Mouse (Mus musculus): ENCODE results near the gene Spg11. TPM values are rescaled to one million over a fixed set of nuclear protein-coding genes. Genes with fewer than 3 reads are reported as not detected.
A peak's percentile ranks its signal among the peaks of the same experiment; 100 is the strongest.

The Spg11 gene
- polyA plus RNA-seq, 1 experiment, result 5.8 TPM

DNA sequence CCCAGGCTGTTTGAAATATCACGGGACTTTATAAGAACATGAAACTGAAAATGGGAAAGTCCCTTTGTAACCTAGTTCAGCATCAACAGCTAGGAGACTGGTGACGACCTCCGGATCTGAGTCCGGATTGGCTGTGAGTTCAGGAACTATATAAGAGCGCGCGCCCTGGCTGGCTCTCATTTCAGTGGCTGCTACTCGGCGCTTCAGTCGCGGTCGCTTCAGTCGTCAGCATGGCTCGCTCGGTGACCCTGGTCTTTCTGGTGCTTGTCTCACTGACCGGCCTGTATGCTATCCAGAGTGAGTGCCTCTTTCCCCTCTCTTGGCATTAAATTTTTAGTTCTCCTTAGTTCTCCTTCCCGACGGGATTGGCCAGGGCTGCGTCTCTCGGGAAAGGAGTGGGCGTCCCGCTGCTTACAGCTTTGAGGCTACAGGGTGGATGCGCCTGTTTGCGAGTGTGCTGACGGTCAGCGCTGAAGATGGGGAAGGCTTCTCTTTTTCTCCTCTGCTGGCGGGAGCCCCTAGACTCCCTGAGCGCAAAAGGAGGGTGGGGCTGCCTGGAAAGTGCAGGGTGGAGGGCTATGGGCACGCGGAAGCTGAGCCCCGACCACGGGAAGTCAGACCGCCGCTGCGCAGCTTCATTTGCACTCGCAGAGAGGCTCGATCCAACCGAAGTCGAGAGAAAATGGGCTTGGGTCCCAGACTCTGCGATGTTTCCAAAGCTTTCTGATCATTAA lies 29.5 kb upstream of the Spg11 start, which contains the start of gene B2m:
TSS of gene B2m (plus strand) at position 179 of the 734 bp plus-strand sequence.
- peaks cover 11% of the 10 kb centered on the region for H3K36me3 ChIP-seq (ENCODE audit: control insufficient read depth, insufficient read depth)
- H3K4me2 ChIP-seq (ENCODE audit: low read depth), result peak within 1 kb of the TSS; percentile 93
- peaks cover 39% of the 10 kb centered on the region for H3K79me2 ChIP-seq (ENCODE audit: control insufficient read depth, insufficient read depth)
- no peaks in the 10 kb centered on the region for H3K27me3 ChIP-seq (ENCODE audit: control insufficient read depth, insufficient read depth, insufficient read length)
- H3K4me3 ChIP-seq, result peak within 1 kb of the TSS; percentile 91
- TF ChIP-seq POLR2AphosphoS2 (IDR thresholded peaks at IDR 0.05; ENCODE audit: insufficient read length, low read depth), result peak; percentile 100
- no peak for TF ChIP-seq TCF12 (IDR thresholded peaks at IDR 0.05; ENCODE audit: insufficient read depth, poor library complexity, severe bottlenecking)
- TF ChIP-seq REST (IDR thresholded peaks at IDR 0.05; ENCODE audit: insufficient read depth, insufficient read length), result peak; percentile 3
- peak; percentile 98 for TF ChIP-seq POLR2A (IDR thresholded peaks at IDR 0.05; ENCODE audit: insufficient read length, low read depth)
- peak within 1 kb of the TSS; percentile 93 for H3ac ChIP-seq (ENCODE audit: control insufficient read depth, insufficient read length)

DNA sequence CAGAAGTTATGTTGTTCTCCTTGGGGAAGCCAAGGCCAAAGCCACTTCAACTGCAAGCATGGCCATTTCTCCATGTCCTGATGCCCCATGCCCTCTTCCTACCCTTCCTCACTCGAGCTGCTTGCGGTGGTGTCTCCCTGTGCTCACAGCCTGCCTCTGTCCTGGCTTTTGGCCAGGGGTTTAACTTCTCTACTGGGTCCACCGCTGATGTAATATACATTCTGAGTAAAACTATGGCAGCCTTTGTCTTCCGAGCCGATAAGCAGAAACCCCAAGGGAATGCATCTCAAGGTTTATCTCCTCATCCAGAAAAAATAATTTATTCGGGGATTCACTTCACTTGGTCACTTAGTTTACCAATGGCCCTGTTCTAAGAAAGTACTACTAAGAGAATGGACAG lies 28.5 kb upstream of the Spg11 start:
- H3K36me3 ChIP-seq (ENCODE audit: control insufficient read depth, insufficient read depth), result peaks cover 5% of the 10 kb centered on the region

DNA sequence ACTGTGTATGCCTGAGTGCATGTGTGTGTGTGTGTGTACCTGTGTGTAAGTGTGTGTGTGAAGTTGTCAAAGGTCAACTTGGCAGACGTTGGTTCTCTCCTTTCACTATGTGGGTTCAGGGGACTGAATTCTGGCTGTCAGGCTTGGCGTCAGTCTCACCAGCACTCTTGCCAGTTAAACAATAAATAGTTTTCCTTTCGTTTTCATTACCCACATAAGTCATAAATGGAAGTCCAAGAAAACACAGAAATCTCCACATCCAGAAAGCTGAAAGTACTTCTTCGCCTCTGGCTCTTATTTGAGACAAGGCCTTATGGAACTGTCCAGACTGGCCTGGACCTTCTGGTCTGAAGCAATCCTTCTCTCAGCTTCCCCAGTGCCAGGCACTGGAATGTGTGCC lies 27.6 kb upstream of the Spg11 start:
- TF ChIP-seq MYOG (IDR thresholded peaks at IDR 0.05; ENCODE audit: control insufficient read depth in 1 of 3, insufficient read depth in 1 of 3, insufficient read length in 2 of 3, low read depth in 2 of 3) (no peak), MAX (IDR thresholded peaks at IDR 0.05; ENCODE audit: low read depth) (no peak), TCF3 (IDR thresholded peaks at IDR 0.05; ENCODE audit: insufficient read length, low read depth) (no peak)
- no peaks in the 10 kb centered on the region for H3K27me3 ChIP-seq (ENCODE audit: control insufficient read depth, insufficient read depth, insufficient read length)
- no peaks in the 10 kb centered on the region for H3K36me3 ChIP-seq (ENCODE audit: control insufficient read depth, insufficient read depth)
- H3K4me3 ChIP-seq, result no peak overlapping the region
- peak overlapping the region; percentile 34 for H3K4me2 ChIP-seq (ENCODE audit: low read depth)
- peaks cover 31% of the 10 kb centered on the region for H3K79me2 ChIP-seq (ENCODE audit: control insufficient read depth, insufficient read depth)
- no peak overlapping the region for H3ac ChIP-seq (ENCODE audit: control insufficient read depth, insufficient read length)

More for the DNA sequence above, 28.5 kb upstream of the Spg11 start:
- H3ac ChIP-seq (ENCODE audit: control insufficient read depth, insufficient read length), result no peak overlapping the region
- H3K27me3 ChIP-seq (ENCODE audit: control insufficient read depth, insufficient read depth, insufficient read length), result no peaks in the 10 kb centered on the region
- peak overlapping the region; percentile 80 for H3K4me2 ChIP-seq (ENCODE audit: low read depth)
- TF ChIP-seq MYOG (IDR thresholded peaks at IDR 0.05; ENCODE audit: control insufficient read depth in 1 of 3, insufficient read depth in 1 of 3, insufficient read length in 2 of 3, low read depth in 2 of 3), result no peak
- peaks cover 39% of the 10 kb centered on the region for H3K79me2 ChIP-seq (ENCODE audit: control insufficient read depth, insufficient read depth)
- H3K4me3 ChIP-seq, result peak overlapping the region; percentile 91

DNA sequence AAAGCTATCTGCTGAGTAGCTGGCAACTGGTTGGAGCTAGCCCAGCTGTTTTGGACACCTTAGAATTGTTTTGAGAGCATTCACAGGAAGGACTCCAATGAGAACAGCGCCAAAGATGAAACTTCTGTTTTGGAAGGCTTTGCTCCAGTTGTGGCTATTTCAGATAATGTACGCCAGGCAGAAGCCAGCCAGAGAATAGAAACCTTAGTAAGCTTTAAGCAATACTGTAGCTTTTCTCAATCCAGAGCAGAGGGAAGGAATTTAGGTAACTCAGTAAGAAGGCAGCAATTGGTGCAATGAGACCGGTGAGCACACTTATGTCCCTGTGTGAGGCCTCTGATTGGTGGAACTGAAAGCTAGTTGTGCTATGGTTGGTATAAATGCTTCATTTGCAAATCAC lies 24.9 kb upstream of the Spg11 start:
- no peak overlapping the region for H3ac ChIP-seq (ENCODE audit: control insufficient read depth, insufficient read length)
- H3K4me3 ChIP-seq, result no peak overlapping the region
- peaks cover 5% of the 10 kb centered on the region for H3K79me2 ChIP-seq (ENCODE audit: control insufficient read depth, insufficient read depth)
- TF ChIP-seq E2F4 (IDR thresholded peaks at IDR 0.05; ENCODE audit: insufficient read depth) (no peak), POLR2A (IDR thresholded peaks at IDR 0.05; ENCODE audit: insufficient read length, low read depth) (no peak), REST (IDR thresholded peaks at IDR 0.05; ENCODE audit: insufficient read depth, insufficient read length) (no peak), CEBPB (IDR thresholded peaks at IDR 0.05; ENCODE audit: insufficient read depth, poor library complexity, severe bottlenecking) (no peak), USF1 (IDR thresholded peaks at IDR 0.05; ENCODE audit: low read depth) (no peak), POLR2AphosphoS2 (IDR thresholded peaks at IDR 0.05; ENCODE audit: insufficient read length, low read depth) (no peak), SRF (IDR thresholded peaks at IDR 0.05; ENCODE audit: control insufficient read depth, insufficient read length, low read depth) (no peak), TCF12 (IDR thresholded peaks at IDR 0.05; ENCODE audit: insufficient read depth, poor library complexity, severe bottlenecking) (no peak), MYOG (IDR thresholded peaks at IDR 0.05; ENCODE audit: control insufficient read depth in 1 of 3, insufficient read depth in 1 of 3, insufficient read length in 2 of 3, low read depth in 2 of 3) (no peak), TCF3 (IDR thresholded peaks at IDR 0.05; ENCODE audit: insufficient read length, low read depth) (no peak), MYOD1 (IDR thresholded peaks at IDR 0.05; ENCODE audit: control insufficient read depth in 1 of 3, insufficient read length in 2 of 3, low read depth in 2 of 3) (no peak), MAX (IDR thresholded peaks at IDR 0.05; ENCODE audit: low read depth) (no peak)
- no peak overlapping the region for H3K4me2 ChIP-seq (ENCODE audit: low read depth)
- no peaks in the 10 kb centered on the region for H3K27me3 ChIP-seq (ENCODE audit: control insufficient read depth, insufficient read depth, insufficient read length)
- H3K36me3 ChIP-seq (ENCODE audit: control insufficient read depth, insufficient read depth), result no peaks in the 10 kb centered on the region

DNA sequence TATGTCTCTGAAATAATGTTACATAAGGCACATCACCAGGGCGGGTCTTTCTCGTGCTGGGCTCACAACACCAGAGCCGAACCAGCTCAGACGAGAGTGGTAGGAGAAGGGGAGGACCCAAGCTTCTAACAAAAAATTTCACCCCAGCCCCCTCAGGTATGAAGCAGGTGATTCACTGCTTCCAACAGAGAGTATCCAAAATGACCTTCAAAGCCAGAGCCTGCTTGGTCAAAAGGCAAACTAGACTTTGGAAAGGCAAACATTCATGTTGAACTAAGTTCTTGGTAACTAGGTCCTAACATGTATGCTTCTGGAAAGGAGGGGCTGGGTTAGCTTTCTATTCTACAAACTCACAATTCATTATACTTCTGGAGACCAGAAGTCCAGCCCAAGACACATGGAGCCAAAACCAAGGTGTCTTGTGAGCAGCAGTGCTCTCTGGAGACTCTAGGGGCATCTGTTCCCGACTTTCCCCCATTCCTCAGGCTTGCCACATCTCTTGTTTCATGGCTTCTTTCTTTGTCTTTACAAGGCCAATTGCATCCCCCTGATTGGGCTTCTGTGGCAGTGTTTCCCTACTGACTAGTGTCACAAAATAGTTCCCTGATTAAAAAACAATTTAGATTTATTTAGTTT lies 23.3 kb upstream of the Spg11 start:
- no peak overlapping the region for H3ac ChIP-seq (ENCODE audit: control insufficient read depth, insufficient read length)
- H3K27me3 ChIP-seq (ENCODE audit: control insufficient read depth, insufficient read depth, insufficient read length), result no peaks in the 10 kb centered on the region
- no peak overlapping the region for H3K4me2 ChIP-seq (ENCODE audit: low read depth)
- H3K4me3 ChIP-seq, result no peak overlapping the region
- TF ChIP-seq MAX (IDR thresholded peaks at IDR 0.05; ENCODE audit: low read depth), result no peak
- no peak for TF ChIP-seq CEBPB (IDR thresholded peaks at IDR 0.05; ENCODE audit: insufficient read depth, poor library complexity, severe bottlenecking)
- no peak for TF ChIP-seq POLR2AphosphoS2 (IDR thresholded peaks at IDR 0.05; ENCODE audit: insufficient read length, low read depth)
- TF ChIP-seq MYOD1 (IDR thresholded peaks at IDR 0.05; ENCODE audit: control insufficient read depth in 1 of 3, insufficient read length in 2 of 3, low read depth in 2 of 3), result no peak
- no peak for TF ChIP-seq SRF (IDR thresholded peaks at IDR 0.05; ENCODE audit: control insufficient read depth, insufficient read length, low read depth)
- TF ChIP-seq MYOG (IDR thresholded peaks at IDR 0.05; ENCODE audit: control insufficient read depth in 1 of 3, insufficient read depth in 1 of 3, insufficient read length in 2 of 3, low read depth in 2 of 3), result no peak
- TF ChIP-seq TCF12 (IDR thresholded peaks at IDR 0.05; ENCODE audit: insufficient read depth, poor library complexity, severe bottlenecking), result no peak
- TF ChIP-seq REST (IDR thresholded peaks at IDR 0.05; ENCODE audit: insufficient read depth, insufficient read length), result no peak
- no peak for TF ChIP-seq E2F4 (IDR thresholded peaks at IDR 0.05; ENCODE audit: insufficient read depth)
- no peak for TF ChIP-seq TCF3 (IDR thresholded peaks at IDR 0.05; ENCODE audit: insufficient read length, low read depth)
- TF ChIP-seq POLR2A (IDR thresholded peaks at IDR 0.05; ENCODE audit: insufficient read length, low read depth), result no peak
- TF ChIP-seq USF1 (IDR thresholded peaks at IDR 0.05; ENCODE audit: low read depth), result no peak
- H3K36me3 ChIP-seq (ENCODE audit: control insufficient read depth, insufficient read depth), result no peaks in the 10 kb centered on the region
- H3K79me2 ChIP-seq (ENCODE audit: control insufficient read depth, insufficient read depth), result no peaks in the 10 kb centered on the region
